Mouse (Mus musculus) limb, embryonic 11.5 days (tissue): ENCODE results near the gene Eml5. TPM values are rescaled to one million over a fixed set of nuclear protein-coding genes. Genes with fewer than 3 reads are reported as not detected.

Experiments used
- ATAC-seq: fragments of 200-750 bp; cut with Nextera tagmentation; 2 replicates; pipeline ENCODE4 v1.8.0; 2017; ENCODE audit warnings: low read depth; ENCODE audit not compliant: insufficient number of reproducible peaks, low FRiP score, low TSS enrichment
- DNase-seq: peaks from one replicate; pipeline ENCODE4 v3.0.0-alpha.2; 2015; ENCODE audit warnings: low spot score
- H3K27ac ChIP-seq: fragments of 300-500 bp; sonication (generic); replicated peaks from 2 replicates; pipeline ENCODE4 v1.5.1; 2014; ENCODE audit warnings: low read depth, mild to moderate bottlenecking, low read length
- H3K27me3 ChIP-seq: fragments of 300-500 bp; sonication (generic); 2 replicates; pipeline ENCODE4 v1.6.1; 2014; ENCODE audit warnings: mild to moderate bottlenecking, low read length, mixed read lengths; ENCODE audit not compliant: control insufficient read depth, insufficient read depth
- H3K36me3 ChIP-seq: fragments of 300-500 bp; sonication (generic); 2 replicates; pipeline ENCODE4 v1.6.1; 2014; ENCODE audit warnings: mild to moderate bottlenecking, low read length, moderate library complexity, mixed read lengths; ENCODE audit not compliant: control insufficient read depth, insufficient read depth
- H3K4me1 ChIP-seq: fragments of 300-500 bp; sonication (generic); 2 replicates; pipeline ENCODE4 v1.6.1; 2014; ENCODE audit warnings: low read length, mixed read lengths; ENCODE audit not compliant: control insufficient read depth, insufficient read depth
- H3K4me2 ChIP-seq: fragments of 300-500 bp; sonication (generic); 2 replicates; pipeline ENCODE4 v1.6.1; 2014; ENCODE audit warnings: low read depth, mild to moderate bottlenecking, moderate library complexity; ENCODE audit not compliant: severe bottlenecking
- H3K4me3 ChIP-seq: fragments of 300-500 bp; sonication (generic); 2 replicates; pipeline ENCODE4 v1.5.1; 2014; ENCODE audit warnings: low read depth, low read length
- H3K9ac ChIP-seq: fragments of 300-500 bp; sonication (generic); 2 replicates; pipeline ENCODE4 v1.6.1; 2014; ENCODE audit warnings: mild to moderate bottlenecking, low read length
- H3K9me3 ChIP-seq: fragments of 300-500 bp; sonication (generic); 2 replicates; pipeline ENCODE4 v1.6.1; 2016; ENCODE audit warnings: low read length; ENCODE audit not compliant: control insufficient read depth
- WGBS: fragments of 180-500 bp; shearing (Covaris S2); extraction: QIAGEN DNeasy Blood & Tissue Kit; methylation state at CpG from one replicate; pipeline ENCODE4 v1.1.7; 2014; 5-methylcytosine and 5-hydroxymethylcytosine counted together
- polyA plus RNA-seq: library from polyadenylated mRNA; unstranded; fragments of >200 nt; fragmentation: Nextera tagmentation; extraction: Ambion mirVana; gene quantifications from 2 replicates; pipeline ENCODE4 v1.2.1, GENCODE M21; 2014

Eml5 gene
- polyA plus RNA-seq, 1 experiment from 2014 or later: 2.2 TPM

DNA sequence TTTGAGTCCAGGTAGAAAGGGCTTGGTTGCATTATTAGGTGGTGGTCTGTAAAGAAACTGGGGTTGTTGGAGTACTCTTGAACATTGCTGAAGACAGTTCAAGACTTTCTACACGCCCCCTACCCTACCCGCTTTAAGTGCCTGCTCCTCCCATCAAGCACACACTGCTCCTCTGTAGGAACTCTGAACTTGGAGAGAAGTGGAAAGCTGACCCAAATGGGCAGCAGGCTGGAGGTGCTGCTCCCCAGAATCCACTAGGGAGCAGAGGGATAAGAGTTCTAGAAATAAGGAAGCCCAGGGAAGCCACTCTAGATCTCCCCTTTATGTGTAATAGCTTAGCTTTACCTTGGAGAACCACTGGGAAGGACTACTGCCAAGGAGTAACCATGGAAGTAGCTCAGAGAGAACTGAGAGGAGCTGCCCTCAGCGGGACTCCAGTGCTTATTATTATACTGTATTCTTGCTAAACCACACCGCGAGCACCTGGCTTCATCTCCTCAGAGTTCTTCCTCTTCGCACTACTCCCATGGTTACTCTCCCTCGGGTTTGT, 163.4 kb downstream of the Eml5 start:
- no peaks in the 10 kb centered on the region for H3K9me3 ChIP-seq
- DNase-seq (peak; percentile 52), ATAC-seq (0 out of 2 replicates have a peak, but pooled peaks have one; percentile 32)
- WGBS: 7% methylated on average over 7 of the region's 7 CpGs
- H3K4me2 ChIP-seq: peak overlapping the region; percentile 64
- H3K4me3 ChIP-seq: peak overlapping the region; percentile 42
- H3K9ac ChIP-seq: peak overlapping the region; percentile 90
- peaks cover 12% of the 10 kb centered on the region for H3K4me1 ChIP-seq
- no peaks in the 10 kb centered on the region for H3K36me3 ChIP-seq
- no peak overlapping the region for H3K27ac ChIP-seq
- H3K27me3 ChIP-seq: peaks cover 8% of the 10 kb centered on the region

DNA sequence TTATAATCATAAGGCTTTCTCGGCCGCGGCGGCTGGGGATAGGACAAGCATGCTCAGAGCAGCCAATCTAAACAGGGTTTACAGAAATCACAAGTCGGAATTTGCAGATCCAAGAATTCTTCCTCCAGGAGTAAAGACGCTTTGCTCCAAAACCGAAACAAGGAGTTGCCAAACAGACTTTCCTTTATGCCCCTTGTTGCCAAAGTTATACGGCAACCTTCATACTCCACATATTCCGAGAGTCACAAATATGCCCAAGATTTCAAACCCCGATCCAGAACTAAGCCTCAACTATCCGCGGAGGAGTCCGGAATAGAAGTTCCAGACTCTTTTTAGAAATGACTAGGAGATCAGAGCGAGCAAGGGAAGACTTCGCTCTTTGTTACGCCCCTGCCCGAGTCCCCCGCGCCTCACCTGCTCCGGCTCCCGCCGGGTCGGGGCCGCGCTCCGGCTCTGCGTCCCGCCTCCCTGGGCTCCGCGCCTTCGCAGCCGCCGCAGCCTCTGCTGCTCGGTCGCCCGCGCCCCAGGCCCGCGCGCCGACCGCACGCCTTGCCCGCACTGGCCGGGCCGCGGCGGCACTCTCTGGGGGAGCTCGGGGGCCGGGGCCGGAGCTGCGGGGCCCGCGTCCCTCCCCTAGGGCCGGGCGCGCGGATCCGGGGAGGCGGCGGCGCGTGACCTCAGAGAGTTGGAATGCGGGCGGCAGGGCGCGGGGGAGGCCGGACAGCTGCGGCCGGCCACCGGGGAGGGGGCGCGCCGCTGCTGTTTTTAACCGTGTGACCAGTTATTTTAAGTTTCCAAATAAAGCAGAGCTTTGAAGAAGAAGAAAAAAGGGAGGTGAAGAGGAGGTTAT, 164.1 kb downstream of the Eml5 start, which contains the start of gene Ptpn21:
Ptpn21 (minus strand) TSS at position 455 of the 850 bp plus-strand sequence.
- DNase-seq (peak; percentile 71), ATAC-seq (peak; percentile 72)
- Histone ChIP-seq H3K36me3 (no peaks in the 10 kb centered on the region), H3K4me2 (peak within 1 kb of the TSS; percentile 64), H3K27ac (no peak within 1 kb of the TSS), H3K4me3 (peak within 1 kb of the TSS; percentile 42), H3K4me1 (peaks cover 12% of the 10 kb centered on the region), H3K27me3 (peaks cover 8% of the 10 kb centered on the region), H3K9ac (peak within 1 kb of the TSS; percentile 90), H3K9me3 (no peaks in the 10 kb centered on the region)
- WGBS: under 1% methylated on average over 75 of the region's 75 CpGs

Other genes starting within 250 kb of the Eml5 start
- gene Ptpn21, start 164.1 kb downstream of the Eml5 start, polyA plus RNA-seq: 6.2 and 6.5 TPM in 2 replicates
- 158 and 170 TPM in 2 replicates for gene Zc3h14, start 154.5 kb downstream of the Eml5 start, polyA plus RNA-seq
- gene Ttc8, start 19.1 kb upstream of the Eml5 start, polyA plus RNA-seq: 35.1 and 35.7 TPM in 2 replicates